Mouse (Mus musculus) thymus, adult 2 months (tissue): ENCODE data around the gene Rdh19. TPM values are rescaled to one million over a fixed set of nuclear protein-coding genes. Genes with fewer than 3 reads are reported as not detected.

Experiments
- DNase-seq: peaks from one replicate; pipeline ENCODE4 v3.0.0; 2021
- H3K27ac ChIP-seq: fragments of 200-500 bp; 2 replicates; pipeline ENCODE4 v1.5.1; 2012; ENCODE audit warnings: low read length, control low read depth; ENCODE audit not compliant: control insufficient read depth, insufficient read depth
- H3K27me3 ChIP-seq: fragments of 200-500 bp; 2 replicates; pipeline ENCODE4 v1.6.1; 2012; ENCODE audit warnings: mild to moderate bottlenecking, low read length, moderate library complexity, mixed read lengths; ENCODE audit not compliant: control insufficient read depth, insufficient read depth
- H3K36me3 ChIP-seq: fragments of 200-500 bp; 2 replicates; pipeline ENCODE4 v1.6.1; 2012; ENCODE audit warnings: mild to moderate bottlenecking, low read length, moderate library complexity; ENCODE audit not compliant: control insufficient read depth, insufficient read depth
- H3K4me1 ChIP-seq: fragments of 200-500 bp; replicated peaks from 2 replicates; pipeline ENCODE4 v1.6.1; 2012; ENCODE audit warnings: low read length; ENCODE audit not compliant: control insufficient read depth, insufficient read depth
- H3K4me3 ChIP-seq: fragments of 200-500 bp; 2 replicates; pipeline ENCODE4 v1.5.1; 2012; ENCODE audit warnings: mild to moderate bottlenecking, low read length, control low read depth, moderate library complexity; ENCODE audit not compliant: control insufficient read depth, insufficient read depth
- CTCF ChIP-seq: fragments of 200-500 bp; IDR thresholded peaks from 2 replicates; pipeline ENCODE4 v1.5.1; 2012; ENCODE audit warnings: mild to moderate bottlenecking, control low read depth, low read length, moderate library complexity, borderline replicate concordance; ENCODE audit not compliant: control insufficient read depth, poor library complexity, insufficient read depth; ENCODE audit errors: extremely low read depth
- POLR2A ChIP-seq: fragments of 200-500 bp; IDR thresholded peaks from 2 replicates; pipeline ENCODE4 v1.6.1; 2012; ENCODE audit warnings: mild to moderate bottlenecking, low read length, control low read depth, moderate library complexity; ENCODE audit not compliant: control insufficient read depth, poor library complexity, insufficient read depth; ENCODE audit errors: extremely low read depth
- WGBS: fragments of 180-500 bp; shearing (Covaris S2); methylation state at CpG from one replicate; pipeline ENCODE4 v1.1.7; 2018; 5-methylcytosine and 5-hydroxymethylcytosine counted together
- polyA plus RNA-seq: library from polyadenylated mRNA; depleted of rRNA; stranded (reverse); fragments of >200 nt; gene quantifications from 2 replicates; pipeline ENCODE4 v1.2.3, GENCODE M21; 2012

Rdh19 gene
- polyA plus RNA-seq, 1 experiment, result not detected

DNA sequence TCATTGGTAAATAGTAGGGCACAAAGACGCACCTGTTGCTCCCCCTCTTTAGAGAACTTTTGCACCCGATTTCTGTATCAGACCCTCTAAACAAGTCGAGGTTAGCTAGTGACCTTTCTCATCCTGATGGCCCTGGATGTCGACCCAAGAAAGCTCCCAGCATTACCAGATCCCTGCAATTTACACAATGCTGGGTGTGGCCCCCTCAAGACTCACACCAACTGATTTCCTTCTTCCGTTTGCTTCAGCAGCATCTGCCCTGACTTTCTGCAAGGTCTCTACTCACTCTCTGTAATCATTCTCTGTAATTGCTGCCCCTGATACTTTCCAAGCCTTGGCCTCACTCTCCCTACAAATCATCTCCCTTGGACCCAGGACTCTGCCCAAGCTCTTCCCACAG lies 47.0 kb downstream of the Rdh19 start:
- Histone ChIP-seq H3K36me3 (no peaks in the 10 kb centered on the region), H3K4me3 (no peak overlapping the region), H3K27ac (no peak overlapping the region), H3K27me3 (no peaks in the 10 kb centered on the region), H3K4me1 (peaks cover 4% of the 10 kb centered on the region; the same call in 1 of the 2 replicates)
- WGBS, result 65% methylated on average over 5 of the region's 5 CpGs
- DNase-seq, result no peak
- TF ChIP-seq POLR2A, result no peak
- no peak for TF ChIP-seq CTCF

DNA sequence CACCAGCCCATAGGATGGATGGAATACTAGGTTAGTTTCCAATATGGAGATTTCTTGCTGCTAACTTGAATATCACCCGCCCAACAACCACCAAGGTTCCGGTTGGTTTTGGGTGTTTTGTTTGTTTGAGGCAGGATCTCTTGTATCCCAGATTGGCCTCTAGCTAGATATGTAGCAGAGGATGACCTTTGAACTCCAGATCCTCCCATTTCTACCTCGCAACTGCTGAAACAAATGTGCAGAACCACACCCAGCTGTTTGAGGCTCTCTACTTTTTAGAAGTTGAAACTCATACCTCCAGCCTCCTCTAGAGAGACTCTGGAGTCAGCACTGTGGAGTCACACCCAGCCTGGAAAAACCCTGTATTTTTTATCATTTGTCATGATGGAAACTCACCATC lies 47.8 kb downstream of the Rdh19 start:
- Histone ChIP-seq H3K27me3 (no peaks in the 10 kb centered on the region), H3K36me3 (no peaks in the 10 kb centered on the region), H3K4me3 (no peak overlapping the region), H3K27ac (no peak overlapping the region), H3K4me1 (peaks cover 4% of the 10 kb centered on the region; the same call in 1 of the 2 replicates)
- no peak for DNase-seq
- 89% methylated on average over 3 of the region's 3 CpGs for WGBS
- TF ChIP-seq POLR2A (no peak), CTCF (no peak)

GRCm38 (mm10) chr10:127898218-127898617 lies 48.5 kb downstream of the Rdh19 start, which contains the start of gene Sdr9c7:
TSS of gene Sdr9c7 (plus strand) at chr10:127898518.
- no peak within 1 kb of the TSS for H3K4me3 ChIP-seq
- 73% methylated on average over 2 of the region's 2 CpGs for WGBS
- no peak within 1 kb of the TSS for H3K27ac ChIP-seq
- no peaks in the 10 kb centered on the region for H3K27me3 ChIP-seq
- H3K36me3 ChIP-seq, result no peaks in the 10 kb centered on the region
- TF ChIP-seq POLR2A (no peak), CTCF (no peak)
- DNase-seq, result no peak
- peaks cover 4% of the 10 kb centered on the region; the same call in 1 of the 2 replicates for H3K4me1 ChIP-seq

GRCm38 (mm10) chr10:127899783-127900182 lies 50.1 kb downstream of the Rdh19 start:
- Histone ChIP-seq H3K36me3 (no peaks in the 10 kb centered on the region), H3K4me3 (no peak overlapping the region), H3K4me1 (no peaks in the 10 kb centered on the region), H3K27me3 (no peaks in the 10 kb centered on the region), H3K27ac (no peak overlapping the region)
- DNase-seq, result no peak
- 66% methylated on average over 5 of the region's 5 CpGs for WGBS
- TF ChIP-seq CTCF (no peak), POLR2A (no peak)

DNA sequence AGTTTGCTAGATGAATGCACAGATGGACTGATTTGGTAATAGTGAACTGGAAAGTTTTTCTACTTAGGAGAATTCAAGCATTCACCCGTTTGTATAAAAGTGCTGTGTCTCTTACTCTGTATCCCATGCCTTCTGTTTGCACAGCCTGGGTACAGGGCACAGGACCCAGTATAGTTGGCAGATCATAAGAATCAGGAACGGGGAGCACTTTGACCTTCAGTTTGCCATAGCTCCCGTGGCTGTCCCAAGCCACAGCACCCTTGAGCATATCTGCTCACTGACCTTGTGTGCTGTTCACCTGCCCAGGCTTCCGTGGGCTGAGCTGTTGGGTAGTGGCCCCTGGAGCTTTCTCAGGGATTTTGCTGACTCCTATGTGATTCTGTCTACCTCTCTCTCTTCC lies 52.0 kb downstream of the Rdh19 start:
- DNase-seq, result no peak
- no peaks in the 10 kb centered on the region for H3K36me3 ChIP-seq
- no peak overlapping the region for H3K27ac ChIP-seq
- H3K4me1 ChIP-seq, result no peaks in the 10 kb centered on the region
- H3K27me3 ChIP-seq, result no peaks in the 10 kb centered on the region
- 85% methylated on average over 4 of the region's 4 CpGs for WGBS
- no peak overlapping the region for H3K4me3 ChIP-seq
- TF ChIP-seq CTCF, result no peak
- no peak for TF ChIP-seq POLR2A

GRCm38 (mm10) chr10:127903116-127903515 lies 53.4 kb downstream of the Rdh19 start:
- Histone ChIP-seq H3K4me3 (no peak overlapping the region), H3K4me1 (no peaks in the 10 kb centered on the region), H3K27ac (no peak overlapping the region), H3K36me3 (no peaks in the 10 kb centered on the region), H3K27me3 (no peaks in the 10 kb centered on the region)
- no peak for DNase-seq
- WGBS, result 81% methylated on average over 1 of the region's 1 CpGs
- no peak for TF ChIP-seq POLR2A
- TF ChIP-seq CTCF, result no peak

DNA sequence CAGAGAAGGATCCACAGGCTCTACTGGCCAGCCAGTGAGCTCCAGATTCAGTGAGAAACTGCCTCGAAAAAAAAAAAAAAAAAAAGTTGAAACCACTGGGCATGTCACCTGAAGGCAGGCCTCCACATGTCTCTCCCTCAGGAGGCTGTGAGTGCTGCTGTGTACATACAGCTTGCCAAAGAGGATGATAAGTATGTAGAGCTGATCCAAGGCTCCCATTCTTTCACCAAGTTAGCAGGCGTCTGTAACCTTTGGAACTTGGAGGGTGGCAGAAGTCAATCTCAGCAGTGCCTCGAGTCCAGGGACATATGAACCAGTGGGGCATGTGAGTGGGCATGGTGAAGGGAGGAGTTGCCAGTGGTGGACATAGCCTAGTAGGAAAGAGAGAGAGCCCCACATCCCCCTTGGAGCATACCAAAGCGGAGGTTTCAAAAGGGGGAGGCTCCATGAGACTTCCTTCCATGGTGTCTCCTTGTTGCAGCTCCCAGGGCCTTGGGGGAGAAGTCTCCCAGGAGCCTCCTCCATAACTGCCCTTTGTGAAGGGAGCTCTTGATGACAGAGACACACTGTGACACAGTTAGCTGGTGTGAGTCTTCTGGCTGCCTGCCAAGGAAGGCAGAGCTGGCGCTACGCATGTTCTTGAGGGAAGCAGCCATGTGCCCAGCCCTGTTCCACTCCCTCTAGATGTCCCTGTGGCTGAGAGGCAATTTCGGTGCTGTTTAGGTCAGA lies 55.2 kb downstream of the Rdh19 start:
- no peak for DNase-seq
- TF ChIP-seq POLR2A, result no peak
- TF ChIP-seq CTCF, result no peak
- H3K36me3 ChIP-seq, result no peaks in the 10 kb centered on the region
- H3K27ac ChIP-seq, result no peak overlapping the region
- H3K27me3 ChIP-seq, result no peaks in the 10 kb centered on the region
- H3K4me1 ChIP-seq, result no peaks in the 10 kb centered on the region
- H3K4me3 ChIP-seq, result no peak overlapping the region
- 68% methylated on average over 7 of the region's 7 CpGs for WGBS
